Mouse (Mus musculus): ENCODE measurements around the gene Crybb2.

DNA sequence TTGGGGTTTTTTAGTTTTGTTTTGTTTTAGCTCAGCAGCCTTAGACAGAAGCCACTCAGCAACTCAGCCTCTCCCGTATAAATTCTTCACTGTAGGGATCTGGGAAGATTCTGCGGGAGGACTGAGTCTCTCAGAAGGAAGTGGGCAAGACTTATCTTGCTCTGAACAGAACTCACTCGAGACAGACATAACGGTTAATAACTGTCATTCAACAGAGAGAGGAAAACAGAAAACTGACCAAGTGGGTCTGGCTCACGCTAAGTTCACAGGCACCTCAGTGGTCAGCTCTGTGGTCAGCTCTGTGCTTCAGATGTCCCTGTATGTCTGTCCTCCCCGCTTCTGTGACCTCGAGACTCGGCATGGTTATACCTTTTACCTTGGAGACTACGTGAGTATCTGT is 49.4 kb upstream of the Crybb2 start:
- TF ChIP-seq MAX (IDR thresholded peaks at IDR 0.05; ENCODE audit: low read depth) (no peak), SRF (IDR thresholded peaks at IDR 0.05; ENCODE audit: control insufficient read depth, insufficient read length, low read depth) (no peak), USF1 (IDR thresholded peaks at IDR 0.05; ENCODE audit: low read depth) (no peak), POLR2A (IDR thresholded peaks at IDR 0.05; ENCODE audit: insufficient read length, low read depth) (no peak), CEBPB (IDR thresholded peaks at IDR 0.05; ENCODE audit: insufficient read depth, poor library complexity, severe bottlenecking) (no peak), TCF12 (IDR thresholded peaks at IDR 0.05; ENCODE audit: insufficient read depth, poor library complexity, severe bottlenecking) (no peak)

All from myocyte (in vitro differentiated cells).